Mouse (Mus musculus) cerebellum, adult 2 months (tissue): ENCODE measurements around the gene Gm10340.
"Not testable (repeated sequence)": the region's sequence is repeated elsewhere in the genome, so short reads cannot be mapped to it uniquely, and the experiment has no call there.

ENCODE experiments used
- CTCF ChIP-seq: fragments of 200-500 bp; IDR thresholded peaks from 2 replicates; pipeline ENCODE4 v1.5.1; 2011; ENCODE audit warnings: low read depth, mild to moderate bottlenecking, control low read depth, low read length, moderate library complexity, borderline replicate concordance; ENCODE audit not compliant: insufficient read depth
- POLR2A ChIP-seq: fragments of 200-500 bp; IDR thresholded peaks from 2 replicates; pipeline ENCODE4 v1.6.1; 2011; ENCODE audit warnings: low read length, control low read depth, borderline replicate concordance; ENCODE audit not compliant: insufficient read depth

DNA sequence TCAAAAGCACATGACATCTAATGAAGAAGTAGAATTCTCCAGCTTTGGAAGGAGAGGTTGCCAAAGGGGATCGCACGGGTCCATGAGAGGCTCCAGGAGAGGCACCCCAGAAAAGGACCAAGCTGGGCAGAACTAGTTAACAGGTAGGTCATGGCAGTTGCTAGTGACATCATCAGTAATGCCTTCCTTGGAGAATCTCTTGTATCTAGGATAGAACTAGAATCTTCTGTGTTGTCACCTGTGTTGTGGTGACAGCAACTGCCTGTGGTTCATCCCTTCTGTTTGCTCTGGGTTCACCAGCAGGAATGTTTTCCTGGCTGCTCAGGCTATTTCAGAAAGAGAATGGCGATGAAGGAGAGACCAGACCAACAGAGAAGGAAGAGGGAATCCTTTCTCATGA is at the start of gene Gm10340:
- TF ChIP-seq POLR2A, CTCF: not testable (repeated sequence)
